Mouse (Mus musculus) E14TG2a.4 (cell line): ENCODE data around the gene Snhg11.

Experiments
- CTCF ChIP-seq: conservative IDR thresholded peaks from 2 replicates; pipeline ENCODE4 v1.5.1; 2014; ENCODE audit warnings: low read length
- POU5F1 ChIP-seq: IDR thresholded peaks from 2 replicates; pipeline ENCODE4 v1.6.1; 2014; ENCODE audit warnings: low read length, borderline replicate concordance

DNA sequence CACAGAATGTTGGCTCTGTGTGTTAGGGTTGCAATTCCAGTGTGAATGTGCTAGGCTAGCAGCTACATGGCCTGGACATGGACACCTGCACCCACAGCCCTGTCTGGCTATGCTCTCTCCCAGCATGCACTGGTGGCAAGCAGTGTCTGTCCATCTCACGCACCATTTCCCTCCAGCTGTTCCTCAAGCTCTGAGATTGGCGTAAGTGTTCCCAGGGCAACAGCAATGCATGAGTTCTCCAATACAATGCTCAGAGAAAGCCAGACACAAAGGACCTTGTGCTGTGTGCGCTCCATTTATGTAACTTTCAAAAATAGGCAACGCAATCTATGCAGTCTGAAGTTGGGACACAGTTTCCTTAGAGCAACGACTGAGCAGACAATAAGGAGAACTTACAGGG is 31.9 kb upstream of the Snhg11 start:
- no peak for TF ChIP-seq CTCF
- no peak for TF ChIP-seq POU5F1
